Comparison of ENCODE assay signal across 8 mouse cellular contexts in the genomic region with DNA sequence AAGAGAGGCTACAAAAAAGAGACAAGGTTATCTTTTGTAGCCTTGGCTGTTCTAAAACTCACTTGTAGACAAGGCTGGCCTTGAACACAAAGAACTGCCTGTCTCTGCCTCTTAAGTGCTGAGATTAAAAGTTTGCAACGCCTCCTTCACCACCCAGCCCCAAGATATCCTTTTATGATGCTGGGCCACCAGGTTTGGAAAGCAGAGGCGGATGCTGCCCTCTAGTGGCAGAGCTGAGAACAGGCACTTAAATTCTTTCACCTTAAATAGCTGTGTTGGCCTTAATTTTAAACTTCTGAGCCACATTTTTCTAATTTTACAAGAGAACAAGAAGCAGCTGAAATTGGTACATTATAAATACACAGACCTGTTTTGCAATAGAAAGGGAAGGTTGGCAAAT.
A peak's percentile ranks its signal among the peaks of the same experiment; 100 is the strongest.
DNase-seq lines count a peak whose midpoint lies in the region; ATAC-seq and TF ChIP-seq lines count a peak whose summit lies in the region.

No protein-coding gene starts in this region.

- no peaks in the 10 kb centered on the region for H3K9me3 ChIP-seq in forebrain, postnatal 0 days (ENCODE audit: low read length)
- no peaks in the 10 kb centered on the region for H3K9me3 ChIP-seq in forebrain, embryonic 13.5 days (replicated peaks)
- H3K9me3 ChIP-seq in hindbrain, postnatal 0 days (ENCODE audit: low read length) = no peaks in the 10 kb centered on the region

- ATAC-seq in forebrain, postnatal 0 days = no peak
- no peak for ATAC-seq in forebrain, embryonic 13.5 days
- ATAC-seq in hindbrain, postnatal 0 days = no peak
- no peak for ATAC-seq in megakaryocyte-erythroid progenitor cell, adult 5-6 weeks (replicated peaks; ENCODE audit: low FRiP score, low TSS enrichment, poor library complexity, severe bottlenecking)

- no peaks in the 10 kb centered on the region for H3K4me1 ChIP-seq in forebrain, postnatal 0 days (ENCODE audit: insufficient read depth)
- H3K4me1 ChIP-seq in forebrain, embryonic 13.5 days = no peaks in the 10 kb centered on the region
- no peaks in the 10 kb centered on the region for H3K4me1 ChIP-seq in hindbrain, postnatal 0 days (ENCODE audit: insufficient read depth, low read length)

- no peak overlapping the region for H3K4me2 ChIP-seq in forebrain, postnatal 0 days (ENCODE audit: low read depth)
- no peak overlapping the region for H3K4me2 ChIP-seq in forebrain, embryonic 13.5 days
- no peak overlapping the region for H3K4me2 ChIP-seq in hindbrain, postnatal 0 days (ENCODE audit: low read depth, low read length)

- no peak overlapping the region for H3K27ac ChIP-seq in forebrain, postnatal 0 days (ENCODE audit: low read depth, low read length)
- no peak overlapping the region for H3K27ac ChIP-seq in forebrain, embryonic 13.5 days
- H3K27ac ChIP-seq in hindbrain, postnatal 0 days = no peak overlapping the region

- H3K4me3 ChIP-seq in forebrain, postnatal 0 days (ENCODE audit: low read depth, low read length) = no peak overlapping the region
- H3K4me3 ChIP-seq in forebrain, embryonic 13.5 days = no peak overlapping the region
- no peak overlapping the region for H3K4me3 ChIP-seq in hindbrain, postnatal 0 days (ENCODE audit: low read length)

- TF ChIP-seq CTCF in forebrain, postnatal 0 days (IDR thresholded peaks at IDR 0.05; ENCODE audit: low read depth) = peak; percentile 87
- peak; percentile 90 for TF ChIP-seq CTCF in hindbrain, postnatal 0 days (IDR thresholded peaks at IDR 0.05; ENCODE audit: low read depth)

- peak; percentile 63 for DNase-seq in forebrain, postnatal 0 days
- DNase-seq in thymus, postnatal 0 days (ENCODE audit: low spot score) = peak; percentile 49
- DNase-seq in thymus, adult 18-20 months = no peak
- DNase-seq in hindbrain, postnatal 0 days (ENCODE audit: low spot score) = peak; percentile 69
- no peak for DNase-seq in ovary, postnatal 36 days (ENCODE audit: low spot score)
- no peak for DNase-seq in urinary bladder, adult 2 months (ENCODE audit: low spot score)

- WGBS in forebrain, postnatal 0 days = 3% methylated on average over 2 of the region's 2 CpGs
- WGBS in forebrain, embryonic 13.5 days = 5% methylated on average over 2 of the region's 2 CpGs
- WGBS in hindbrain, postnatal 0 days = 1% methylated on average over 2 of the region's 2 CpGs

- H3K27me3 ChIP-seq in forebrain, postnatal 0 days (ENCODE audit: insufficient read depth, low read length) = 0 out of 2 replicates have a peak, but pooled peaks cover 5% of the 10 kb centered on the region
- H3K27me3 ChIP-seq in forebrain, embryonic 13.5 days = peaks cover 21% of the 10 kb centered on the region; the same call in 1 of the 2 replicates
- H3K27me3 ChIP-seq in hindbrain, postnatal 0 days (ENCODE audit: insufficient read depth, low read length) = no peaks in the 10 kb centered on the region

- no peak overlapping the region for H3K9ac ChIP-seq in forebrain, postnatal 0 days
- H3K9ac ChIP-seq in forebrain, embryonic 13.5 days = no peak overlapping the region
- H3K9ac ChIP-seq in hindbrain, postnatal 0 days (replicated peaks; ENCODE audit: low read length) = no peak overlapping the region

- no peaks in the 10 kb centered on the region for H3K36me3 ChIP-seq in forebrain, postnatal 0 days (ENCODE audit: insufficient read depth)
- H3K36me3 ChIP-seq in forebrain, embryonic 13.5 days (ENCODE audit: poor library complexity, severe bottlenecking) = no peaks in the 10 kb centered on the region
- H3K36me3 ChIP-seq in hindbrain, postnatal 0 days (ENCODE audit: insufficient read depth, low read length) = no peaks in the 10 kb centered on the region

Comparison
In these comparisons a context has a peak if more than half of its experiments do, and no peak if none do; other contexts are left out.
1. DNase-seq: peak in forebrain, postnatal 0 days (single experiment), thymus, postnatal 0 days (single experiment) and hindbrain, postnatal 0 days (single experiment); none in thymus, adult 18-20 months (0 of 2), ovary, postnatal 36 days (single experiment) and urinary bladder, adult 2 months (single experiment).